Mouse (Mus musculus) inflammation-experienced regulatory T-cells, adult 16 weeks (primary cell): ENCODE measurements around the gene Ticrr. TPM values are rescaled to one million over a fixed set of nuclear protein-coding genes. Genes with fewer than 3 reads are reported as not detected.

Experiments
- polyA plus RNA-seq: library from polyadenylated mRNA; unstranded; fragments of 100-300 nt; shearing (Covaris generic); gene quantifications from one replicate; pipeline ENCODE4 v1.2.1, GENCODE M21; 2017

Ticrr gene
- 2.1 TPM for polyA plus RNA-seq

GRCm38 (mm10) chr7:79659578-79660290 lies at the start of gene Ticrr:
Gene Ticrr, plus strand, starts transcription at chr7:79660196.

DNA sequence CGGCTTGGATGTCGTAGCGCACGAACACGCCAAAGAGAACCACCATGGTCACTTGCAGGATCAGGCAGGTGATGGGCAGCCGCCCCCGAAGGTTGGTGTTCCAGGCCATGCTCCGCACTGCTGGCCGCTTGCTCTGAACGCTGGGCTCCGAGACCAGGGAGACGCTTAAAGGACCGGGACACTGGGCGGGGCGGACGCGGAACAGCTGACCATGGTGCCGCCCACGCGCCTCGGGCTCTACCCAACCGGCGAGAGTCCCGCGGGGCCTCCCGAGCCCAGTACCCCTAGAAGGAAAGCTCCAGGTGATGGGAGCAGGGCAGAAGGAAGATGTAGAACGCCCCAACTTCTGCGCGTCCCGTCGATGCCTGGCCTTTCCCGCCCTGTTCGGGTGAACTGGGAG lies 42.6 kb upstream of the Ticrr start, which contains the start of gene Rhcg:
Rhcg (minus strand) TSS at position 240 of the 400 bp plus-strand sequence.

GRCm38 (mm10) chr7:79715187-79715981 lies 55.4 kb downstream of the Ticrr start, which contains the start of gene Kif7:
Gene Kif7, minus strand, starts transcription at chr7:79715720.

DNA sequence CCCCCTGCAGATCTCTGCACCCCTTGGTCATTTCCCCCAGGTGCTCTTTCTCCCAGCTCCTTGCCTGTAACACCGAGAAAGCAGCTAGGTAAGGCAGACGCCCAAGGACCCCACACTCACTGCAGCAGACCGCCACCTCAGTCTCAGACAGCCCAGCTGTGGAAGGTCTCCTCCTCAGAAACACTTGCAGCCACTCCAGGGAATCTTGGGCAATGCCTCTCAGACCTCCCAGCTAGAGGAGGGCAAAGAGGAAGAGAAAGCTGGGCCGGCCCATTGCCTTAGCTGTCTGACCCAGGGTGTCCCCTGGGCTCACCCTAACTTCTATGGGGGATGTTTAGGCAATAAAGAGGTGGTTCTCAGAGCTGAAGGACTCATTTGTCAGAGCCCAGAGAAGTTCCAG lies 72.6 kb downstream of the Ticrr start, which contains the start of gene Plin1:
Plin1 (minus strand) TSS at position 282 of the 400 bp plus-strand sequence.

GRCm38 (mm10) chr7:79742659-79743536 lies 82.9 kb downstream of the Ticrr start, which contains the start of the genes Pex11a and Wdr93:
Gene Pex11a, minus strand, starts transcription at chr7:79743131.
Gene Wdr93, plus strand, starts transcription at chr7:79743163.

Other genes with a start within 250 kb of the Ticrr start
- 74.3 TPM for gene Polg, start 193.8 kb upstream of the Ticrr start, polyA plus RNA-seq
- gene Rhcg, start 42.5 kb upstream of the Ticrr start, polyA plus RNA-seq = not detected
- gene Kif7, start 55.5 kb downstream of the Ticrr start, polyA plus RNA-seq = 0.23 TPM
- not detected for gene Plin1, start 72.7 kb downstream of the Ticrr start, polyA plus RNA-seq
- 7.5 TPM for gene Pex11a, start 82.9 kb downstream of the Ticrr start, polyA plus RNA-seq
- gene Wdr93, start 83.0 kb downstream of the Ticrr start, polyA plus RNA-seq = 0.17 TPM
- gene Mesp1, start 133.6 kb downstream of the Ticrr start, polyA plus RNA-seq = not detected
- gene Mesp2, start 150.5 kb downstream of the Ticrr start, polyA plus RNA-seq = 0.15 TPM
- gene Anpep, start 200.9 kb downstream of the Ticrr start, polyA plus RNA-seq = not detected